Mouse (Mus musculus): ENCODE measurements around the gene Clcf1. TPM values are rescaled to one million over a fixed set of nuclear protein-coding genes. Genes with fewer than 3 reads are reported as not detected.

Gene Clcf1
- polyA plus RNA-seq (2011; ENCODE audit: insufficient read length, low read depth, missing spikeins), result 15.2 and 16.8 TPM in 2 replicates

DNA sequence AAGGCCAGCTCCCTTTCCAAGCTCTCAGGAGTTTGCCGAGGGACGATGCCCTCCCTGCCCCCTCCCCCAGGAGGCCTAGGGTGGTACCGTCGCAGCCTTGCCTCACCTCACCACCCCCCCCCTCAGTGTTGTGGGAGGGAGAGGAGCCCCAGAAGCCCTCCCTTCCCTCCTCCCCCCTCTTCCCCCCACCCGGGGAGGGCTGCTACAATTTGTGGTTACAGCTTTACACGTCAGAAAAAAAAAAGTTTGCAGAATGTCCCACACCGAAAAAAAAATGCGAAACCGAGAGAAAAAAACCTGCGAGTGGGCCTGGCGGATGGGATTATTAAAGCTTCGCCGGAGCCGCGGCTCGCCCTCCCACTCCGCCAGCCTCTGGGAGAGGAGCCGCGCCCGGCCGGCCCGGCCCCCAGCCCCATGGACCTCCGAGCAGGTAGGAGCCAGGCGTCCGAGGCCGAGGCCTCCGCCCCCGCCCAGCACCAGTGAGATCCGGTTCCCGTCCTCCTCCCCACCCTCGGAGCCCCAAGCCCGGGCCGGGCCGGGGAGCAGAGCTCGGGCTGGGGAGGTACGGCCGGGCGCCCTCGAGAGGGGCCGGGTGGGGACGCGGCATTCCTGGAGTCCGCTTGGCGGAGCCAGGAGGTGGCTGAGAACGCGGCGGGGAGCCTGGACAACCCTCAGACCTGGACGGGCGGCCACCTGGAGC, at the start of gene Clcf1, which contains the start of gene AC109138.7:
Gene Clcf1, plus strand, starts transcription at position 168 of the 700 bp plus-strand sequence.
Gene AC109138.7, plus strand, starts transcription at position 287 of the 700 bp plus-strand sequence.
- peak within 1 kb of the TSS; percentile 71 for H3K4me3 ChIP-seq (ENCODE audit: insufficient read depth, low read length)
- H3K27ac ChIP-seq (ENCODE audit: insufficient read depth, low read length), result peak within 1 kb of the TSS; percentile 99
- TF ChIP-seq POLR2A (IDR thresholded peaks at IDR 0.05; ENCODE audit: low read depth, low read length) (no peak; the same call in 1 of the 2 replicates), CTCF (IDR thresholded peaks at IDR 0.05; ENCODE audit: borderline replicate concordance, insufficient read depth, low read length) (no peak)
- peaks cover 20% of the 10 kb centered on the region for H3K4me1 ChIP-seq (ENCODE audit: control insufficient read depth, insufficient read depth, low read length)

DNA sequence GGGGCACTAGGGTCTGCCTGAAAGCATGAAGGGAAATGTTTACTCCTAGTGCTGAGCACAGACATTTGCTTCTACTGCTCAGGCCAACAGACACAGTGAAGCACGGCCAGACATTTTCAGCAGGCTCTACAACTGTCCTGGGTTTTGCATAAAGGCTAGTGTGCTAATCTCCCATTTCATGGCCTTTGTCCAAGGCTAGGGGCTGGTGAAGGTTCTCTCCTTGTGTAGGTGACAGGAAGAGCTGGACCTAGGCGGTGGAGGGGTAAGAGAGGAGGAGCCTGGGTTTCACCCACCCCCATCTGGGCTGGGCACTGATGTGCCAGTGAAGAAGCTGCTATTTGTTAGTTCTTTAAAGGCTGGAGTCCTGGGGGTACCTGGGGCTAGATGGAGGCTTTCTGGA, 49.3 kb upstream of the Clcf1 start:
- TF ChIP-seq CTCF (IDR thresholded peaks at IDR 0.05; ENCODE audit: borderline replicate concordance, insufficient read depth, low read length) (no peak), POLR2A (IDR thresholded peaks at IDR 0.05; ENCODE audit: low read depth, low read length) (no peak)
- Histone ChIP-seq H3K27ac (ENCODE audit: insufficient read depth, low read length) (no peak overlapping the region), H3K4me1 (ENCODE audit: control insufficient read depth, insufficient read depth, low read length) (no peaks in the 10 kb centered on the region), H3K4me3 (ENCODE audit: insufficient read depth, low read length) (no peak overlapping the region)

DNA sequence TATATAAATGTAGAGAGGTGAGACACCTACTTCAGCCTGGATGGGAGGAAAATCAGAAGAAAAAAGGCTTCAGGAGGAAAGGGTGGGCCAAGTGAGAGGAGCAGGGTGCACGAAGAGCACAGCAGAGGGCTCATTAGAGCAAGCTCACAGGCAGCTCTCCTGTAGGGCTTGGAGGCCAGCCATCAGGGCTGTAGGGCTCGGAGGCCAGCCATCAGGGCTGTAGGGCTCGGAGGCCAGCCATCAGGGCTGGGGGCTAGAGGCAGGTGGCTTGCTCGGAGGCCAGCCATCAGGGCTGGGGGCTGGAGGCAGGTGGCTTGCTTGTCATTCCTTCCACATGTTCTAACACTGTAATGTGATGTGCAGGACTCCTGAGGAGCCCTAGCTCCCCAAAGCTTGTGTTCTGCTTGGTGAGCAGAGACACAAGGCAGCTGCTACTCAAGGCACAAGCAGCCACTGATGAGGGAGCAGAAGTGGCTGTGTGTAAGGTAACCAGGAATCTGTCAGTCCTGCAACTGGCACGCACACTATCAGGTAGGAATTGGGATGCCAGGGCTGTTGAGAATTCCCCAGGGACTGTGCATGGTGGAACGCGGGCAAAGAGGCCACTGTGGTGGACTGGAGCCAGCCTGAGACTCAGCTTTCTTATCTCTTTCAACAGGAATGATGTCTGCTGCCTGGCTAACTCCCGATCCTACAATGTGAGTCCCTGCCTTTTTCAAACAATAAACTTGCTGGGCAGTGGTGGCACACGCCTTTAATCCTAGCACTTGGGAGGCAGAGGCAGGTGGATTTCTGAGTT, 47.2 kb upstream of the Clcf1 start:
- Histone ChIP-seq H3K4me1 (ENCODE audit: control insufficient read depth, insufficient read depth, low read length) (no peaks in the 10 kb centered on the region), H3K4me3 (ENCODE audit: insufficient read depth, low read length) (no peak overlapping the region), H3K27ac (ENCODE audit: insufficient read depth, low read length) (no peak overlapping the region)
- TF ChIP-seq CTCF (IDR thresholded peaks at IDR 0.05; ENCODE audit: borderline replicate concordance, insufficient read depth, low read length), result no peak
- no peak for TF ChIP-seq POLR2A (IDR thresholded peaks at IDR 0.05; ENCODE audit: low read depth, low read length)

DNA sequence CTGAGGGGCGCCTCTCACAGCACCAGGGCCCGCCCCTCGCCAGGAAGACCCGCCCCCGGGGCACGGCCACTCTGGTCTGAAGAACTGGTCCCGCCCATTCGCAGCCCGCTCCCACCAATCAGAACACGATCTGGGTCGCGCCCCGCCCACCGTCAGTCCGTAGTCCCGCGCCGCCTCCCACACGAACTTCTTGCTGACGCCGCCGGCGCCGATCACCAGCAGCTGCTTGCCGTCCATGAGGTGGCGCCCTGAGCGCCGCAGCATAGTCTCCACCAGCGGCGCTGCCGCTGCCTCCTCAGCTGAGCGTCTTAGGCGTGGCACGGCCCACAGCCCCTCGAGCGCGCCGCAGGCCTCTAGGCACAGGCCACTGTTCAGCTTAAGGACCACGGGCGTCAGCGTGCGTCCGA, 44.7 kb upstream of the Clcf1 start:
- Histone ChIP-seq H3K4me1 (ENCODE audit: control insufficient read depth, insufficient read depth, low read length) (peaks cover 2% of the 10 kb centered on the region; the same call in 1 of the 2 replicates), H3K27ac (ENCODE audit: insufficient read depth, low read length) (peak overlapping the region; percentile 22), H3K4me3 (ENCODE audit: insufficient read depth, low read length) (peak overlapping the region; percentile 12)
- TF ChIP-seq POLR2A (IDR thresholded peaks at IDR 0.05; ENCODE audit: low read depth, low read length) (peak; percentile 93), CTCF (IDR thresholded peaks at IDR 0.05; ENCODE audit: borderline replicate concordance, insufficient read depth, low read length) (peak; percentile 78)

DNA sequence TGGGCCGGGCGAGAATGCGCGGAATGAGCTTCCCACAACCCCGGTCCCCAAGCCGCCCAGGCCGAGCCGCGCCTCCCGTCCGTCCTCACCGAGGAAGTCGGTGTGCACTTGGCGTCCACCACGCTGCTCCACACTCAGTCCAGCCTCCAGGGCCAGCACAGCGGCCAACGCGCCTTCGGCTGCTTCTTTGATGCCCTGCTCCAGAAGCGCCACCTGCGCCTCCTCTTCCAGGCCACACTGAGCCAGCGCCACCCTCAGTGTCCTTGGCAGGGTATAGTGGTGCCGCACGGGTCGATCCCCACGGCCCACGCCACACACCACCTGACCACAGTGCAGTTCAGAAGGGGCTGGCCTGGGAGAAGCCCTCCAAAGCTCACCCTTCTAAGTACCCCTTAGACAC, 44.2 kb upstream of the Clcf1 start:
- Histone ChIP-seq H3K4me3 (ENCODE audit: insufficient read depth, low read length) (peak overlapping the region; percentile 3), H3K4me1 (ENCODE audit: control insufficient read depth, insufficient read depth, low read length) (peaks cover 2% of the 10 kb centered on the region; the same call in 1 of the 2 replicates), H3K27ac (ENCODE audit: insufficient read depth, low read length) (peak overlapping the region; percentile 22)
- no peak for TF ChIP-seq CTCF (IDR thresholded peaks at IDR 0.05; ENCODE audit: borderline replicate concordance, insufficient read depth, low read length)
- TF ChIP-seq POLR2A (IDR thresholded peaks at IDR 0.05; ENCODE audit: low read depth, low read length), result no peak

DNA sequence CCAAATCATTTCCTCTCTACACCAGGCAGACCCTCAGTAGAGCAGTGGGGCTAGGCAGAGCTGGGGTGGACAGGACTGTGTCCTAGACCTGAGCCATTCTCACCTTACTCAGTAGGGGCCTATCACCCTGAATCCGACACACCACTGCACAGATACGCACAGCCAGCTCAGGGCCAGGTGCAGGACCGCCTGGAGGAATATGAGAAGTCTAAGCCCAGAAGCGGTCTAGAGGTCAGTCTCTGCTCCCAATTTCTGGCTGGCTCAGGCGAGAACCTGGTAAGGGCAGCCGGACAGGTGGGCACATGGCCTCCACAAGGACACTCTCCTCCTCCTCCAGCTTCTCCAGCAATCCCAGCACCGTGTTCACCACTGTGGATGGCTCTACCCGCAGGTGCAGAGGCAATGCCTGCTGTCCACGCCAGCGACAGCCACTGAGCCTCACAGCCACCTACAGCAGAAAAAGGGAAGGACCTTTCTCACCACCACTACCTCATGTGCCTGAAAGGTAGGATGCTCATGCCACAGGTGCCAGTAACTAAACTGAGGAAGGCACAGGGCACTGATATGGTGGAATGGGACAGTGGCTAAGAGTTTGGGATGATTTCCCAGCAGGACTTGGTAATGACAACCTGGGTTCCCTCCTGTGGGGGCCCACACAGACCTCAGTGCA, 43.2 kb upstream of the Clcf1 start:
- Histone ChIP-seq H3K27ac (ENCODE audit: insufficient read depth, low read length) (no peak overlapping the region), H3K4me3 (ENCODE audit: insufficient read depth, low read length) (no peak overlapping the region), H3K4me1 (ENCODE audit: control insufficient read depth, insufficient read depth, low read length) (peaks cover 6% of the 10 kb centered on the region; the same call in 1 of the 2 replicates)
- no peak for TF ChIP-seq POLR2A (IDR thresholded peaks at IDR 0.05; ENCODE audit: low read depth, low read length)
- no peak for TF ChIP-seq CTCF (IDR thresholded peaks at IDR 0.05; ENCODE audit: borderline replicate concordance, insufficient read depth, low read length)

DNA sequence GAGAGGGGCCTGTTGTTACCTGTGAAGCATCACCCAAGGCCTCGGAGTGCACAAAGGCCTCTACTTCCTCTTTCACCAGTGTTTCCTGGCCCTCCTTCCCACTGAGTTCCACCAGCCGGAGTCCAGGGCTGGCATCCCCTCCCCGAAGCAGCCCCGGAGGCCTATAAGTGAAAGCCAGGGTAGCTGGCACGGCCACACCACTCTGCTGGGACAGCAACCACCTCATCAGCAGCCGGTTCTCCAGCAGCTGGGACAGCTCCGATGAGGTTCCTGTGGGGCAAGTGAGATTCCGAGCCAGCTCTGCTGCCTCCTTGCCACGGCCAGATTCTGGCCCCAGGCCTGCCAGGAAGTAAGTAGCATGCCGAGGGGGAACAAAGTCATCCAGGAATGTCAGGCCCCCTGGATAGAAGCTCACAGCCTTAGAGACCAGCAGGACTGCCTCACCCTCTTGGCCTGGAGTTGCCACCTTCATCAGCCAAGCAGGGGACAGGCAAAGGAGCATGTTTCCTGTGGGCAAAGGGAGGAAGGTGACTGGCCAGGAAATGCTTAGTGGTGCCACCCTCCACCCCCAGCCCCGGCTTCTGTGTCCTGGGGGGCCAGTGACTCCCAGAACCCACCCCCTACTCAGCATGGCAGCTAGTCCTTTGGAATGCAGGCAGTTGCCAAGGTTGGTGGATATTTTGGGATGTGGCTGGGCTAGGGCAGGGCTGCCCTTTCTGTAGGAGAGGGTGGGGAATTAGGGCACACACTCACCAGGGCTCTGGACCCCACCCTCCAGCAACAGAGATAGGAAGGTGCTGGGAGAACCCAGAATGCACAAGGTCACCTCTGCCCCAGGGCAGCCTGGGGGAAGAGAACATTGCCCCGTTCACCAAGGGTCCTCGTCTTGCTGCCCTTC, 42.4 kb upstream of the Clcf1 start:
- Histone ChIP-seq H3K27ac (ENCODE audit: insufficient read depth, low read length) (no peak overlapping the region), H3K4me1 (ENCODE audit: control insufficient read depth, insufficient read depth, low read length) (peaks cover 6% of the 10 kb centered on the region; the same call in 1 of the 2 replicates), H3K4me3 (ENCODE audit: insufficient read depth, low read length) (no peak overlapping the region)
- TF ChIP-seq CTCF (IDR thresholded peaks at IDR 0.05; ENCODE audit: borderline replicate concordance, insufficient read depth, low read length) (no peak), POLR2A (IDR thresholded peaks at IDR 0.05; ENCODE audit: low read depth, low read length) (no peak)

DNA sequence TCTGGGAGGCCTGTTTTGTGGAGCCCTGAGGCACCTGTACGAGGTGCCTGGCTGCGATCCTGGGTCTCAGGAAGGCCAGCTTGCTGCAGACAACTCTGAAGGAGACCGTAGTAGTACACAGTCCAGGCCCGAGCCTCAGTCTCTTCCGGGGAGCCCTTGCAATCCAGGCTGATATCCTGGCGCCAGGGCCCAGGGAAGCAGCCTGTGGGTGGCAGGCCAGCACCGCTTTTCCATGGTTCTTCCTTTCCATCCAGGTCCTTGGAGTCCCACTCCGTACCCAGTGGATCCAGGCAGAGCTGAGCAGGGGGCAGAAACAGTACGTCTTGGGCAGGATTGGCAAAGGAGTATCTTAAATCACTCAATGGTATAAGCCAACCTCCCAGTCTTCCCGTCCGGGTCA, 41.1 kb upstream of the Clcf1 start:
- no peak overlapping the region for H3K4me3 ChIP-seq (ENCODE audit: insufficient read depth, low read length)
- peaks cover 6% of the 10 kb centered on the region; the same call in 1 of the 2 replicates for H3K4me1 ChIP-seq (ENCODE audit: control insufficient read depth, insufficient read depth, low read length)
- TF ChIP-seq POLR2A (IDR thresholded peaks at IDR 0.05; ENCODE audit: low read depth, low read length) (no peak), CTCF (IDR thresholded peaks at IDR 0.05; ENCODE audit: borderline replicate concordance, insufficient read depth, low read length) (no peak)
- no peak overlapping the region for H3K27ac ChIP-seq (ENCODE audit: insufficient read depth, low read length)
